Mouse (Mus musculus) liver, adult 2 months (tissue): ENCODE measurements at regions not wholly inside any gene's neighbourhood (a gene's known extent, or its start where the extent isn't known, plus 50 kb on each side); places are given as distances from the start of the nearest gene placed in this dataset.

Experiments
- CTCF ChIP-seq: fragments of 200-500 bp; IDR thresholded peaks from 2 replicates; pipeline ENCODE4 v1.5.1; 2011; ENCODE audit warnings: low read depth, low read length, control low read depth
- POLR2A ChIP-seq: fragments of 200-500 bp; IDR thresholded peaks from 2 replicates; pipeline ENCODE4 v1.6.1; 2011; ENCODE audit warnings: low read length, control low read depth; ENCODE audit not compliant: insufficient read depth; ENCODE audit errors: extremely low read depth

- no peak for TF ChIP-seq CTCF
- TF ChIP-seq POLR2A: no peak
These were observed 111.0 kb upstream of the Lhx8 start for GRCm38 (mm10) chr3:154441454-154441853.
